Mouse (Mus musculus) embryonic fibroblast, embryonic 13.5 days (primary cell): ENCODE measurements at regions not wholly inside any gene's neighbourhood (a gene's known extent, or its start where the extent isn't known, plus 50 kb on each side); places are given as distances from the start of the nearest gene placed in this dataset.

Experiments
- CTCF ChIP-seq: IDR thresholded peaks from 2 replicates; pipeline ENCODE4 v1.5.1; 2011; ENCODE audit warnings: mild to moderate bottlenecking, control low read depth, low read length, moderate library complexity, borderline replicate concordance; ENCODE audit not compliant: insufficient read depth
- POLR2A ChIP-seq: IDR thresholded peaks from 2 replicates; pipeline ENCODE4 v1.6.1; 2011; ENCODE audit warnings: low read depth, mild to moderate bottlenecking, control low read depth, low read length, moderate library complexity

- no peak for TF ChIP-seq CTCF
- TF ChIP-seq POLR2A = no peak
Observed at GRCm38 (mm10) chr8:34398914-34399813, 287.6 kb upstream of the Gm10131 start.
